Mouse (Mus musculus): ENCODE results near the gene Catsperz.

DNA sequence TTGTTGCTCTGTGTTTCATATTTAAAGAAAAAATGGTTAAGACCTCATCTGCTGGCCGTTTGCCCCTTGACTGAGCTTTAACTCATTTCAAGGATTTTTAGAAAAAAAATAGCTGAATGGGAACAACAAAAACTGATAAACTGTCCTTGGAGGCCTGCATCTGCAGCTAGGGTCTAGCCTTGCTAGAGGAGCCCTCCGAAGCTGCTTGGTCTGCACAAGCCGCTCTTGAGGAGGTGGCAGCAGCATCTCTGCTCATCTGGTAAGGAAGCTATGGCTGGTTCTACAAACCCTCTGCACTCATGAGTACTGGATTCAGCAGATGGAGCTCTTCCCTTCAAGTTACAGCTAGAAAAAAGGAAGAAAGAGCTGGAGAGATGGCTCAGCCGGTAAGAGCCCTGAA lies 47.2 kb downstream of the Catsperz start:
- TF ChIP-seq CTCF (IDR thresholded peaks at IDR 0.05) (no peak), EP300 (IDR thresholded peaks at IDR 0.05) (no peak)
